In genomic region chr1:138615388-138615787, GRCm38 (mm10) we compare ENCODE assay signal across 32 mouse cellular contexts. TPM values are rescaled to one million over a fixed set of nuclear protein-coding genes. Genes with fewer than 3 reads are reported as not detected.
A peak's percentile ranks its signal among the peaks of the same experiment; 100 is the strongest.
DNase-seq lines count a peak whose midpoint lies in the region; ATAC-seq and TF ChIP-seq lines count a peak whose summit lies in the region.
"Had no signal": no experiment of that assay in that cellular context is flagged by ENCODE, and none has a peak within 500 bp of the region (broad histone marks: within the 10 kb centered on the region; RNA-seq: fewer than 3 reads in every experiment).

No protein-coding gene starts in this region.

- no peaks in the 10 kb centered on the region for H3K9me3 ChIP-seq in heart, embryonic 16.5 days (replicated peaks; ENCODE audit: control insufficient read depth, low read length)
- H3K9me3 ChIP-seq: forebrain, embryonic 13.5 days; intestine, embryonic 15.5 days; megakaryocyte, embryonic 14.5 days; midbrain, embryonic 13.5 days; neural tube, embryonic 12.5 days; stomach, embryonic 15.5 days had no signal

- ATAC-seq in heart, embryonic 16.5 days (replicated peaks; ENCODE audit: extremely low read depth, insufficient read depth, low FRiP score) = no peak
- ATAC-seq: activated CD4-positive, CD25-positive, alpha-beta regulatory T cell, adult 4 months; forebrain, embryonic 13.5 days; hindbrain, embryonic 16.5 days; intestine, embryonic 15.5 days; midbrain, embryonic 13.5 days had no signal

- no peak for TF ChIP-seq CTCF in left cerebral cortex, adult 2 months (IDR thresholded peaks at IDR 0.05)
- no peak for TF ChIP-seq CTCF in bone marrow, adult 2 months (IDR thresholded peaks at IDR 0.05; ENCODE audit: control insufficient read depth, insufficient read depth, low read length)
- TF ChIP-seq CTCF in cortical plate, adult 2 months (IDR thresholded peaks at IDR 0.05; ENCODE audit: extremely low read depth, insufficient read depth, low read length) = no peak

- H3K27ac ChIP-seq in heart, embryonic 16.5 days (ENCODE audit: low read length) = no peak overlapping the region
- peak overlapping the region; percentile 26; the same call in 1 of the 2 replicates for H3K27ac ChIP-seq in left cerebral cortex, adult 2 months
- H3K27ac ChIP-seq in bone marrow, adult 2 months (ENCODE audit: control insufficient read depth, insufficient read depth, low read depth, low read length, poor library complexity) = peak overlapping the region; percentile 72
- H3K27ac ChIP-seq in cortical plate, adult 2 months (ENCODE audit: insufficient read depth, low read length) = peak overlapping the region; percentile 59
- H3K27ac ChIP-seq: forebrain, embryonic 13.5 days; intestine, embryonic 15.5 days; liver, embryonic 14.5 days; midbrain, embryonic 13.5 days; neural tube, embryonic 12.5 days; stomach, embryonic 15.5 days had no signal

- intact Hi-C loops in left cerebral cortex, adult 2 months (cut with DNase I) = loop anchor here (5.0 to 10.0 kb wide), 4 partner anchors 38 to 481 kb away; no protein-coding TSS in a partner anchor
- intact Hi-C loops in left cerebral cortex, postnatal 25 days (cut with DNase I) = loop anchor here (5.0 to 10.0 kb wide), 2 partner anchors 118 to 481 kb away; no protein-coding TSS in a partner anchor

- no peak for TF ChIP-seq POLR2A in bone marrow, adult 2 months (IDR thresholded peaks at IDR 0.05; ENCODE audit: borderline replicate concordance, control insufficient read depth, low read depth, low read length)
- no peak for TF ChIP-seq POLR2A in cortical plate, adult 2 months (IDR thresholded peaks at IDR 0.05; ENCODE audit: extremely low read depth, insufficient read depth, low read length)

- H3K36me3 ChIP-seq in heart, embryonic 16.5 days (ENCODE audit: control insufficient read depth, insufficient read depth) = no peaks in the 10 kb centered on the region
- H3K36me3 ChIP-seq: intestine, embryonic 15.5 days; midbrain, embryonic 13.5 days; neural tube, embryonic 12.5 days; stomach, embryonic 15.5 days had no signal

- H3K27me3 ChIP-seq in heart, embryonic 16.5 days (ENCODE audit: control insufficient read depth, insufficient read depth, low read length) = no peaks in the 10 kb centered on the region
- H3K27me3 ChIP-seq: forebrain, embryonic 13.5 days; intestine, embryonic 15.5 days; megakaryocyte, embryonic 14.5 days; midbrain, embryonic 13.5 days; neural tube, embryonic 12.5 days; stomach, embryonic 15.5 days had no signal

- H3K4me1 ChIP-seq in heart, embryonic 16.5 days (ENCODE audit: control insufficient read depth, insufficient read depth, low read length) = peaks cover 24% of the 10 kb centered on the region
- H3K4me1 ChIP-seq in bone marrow, adult 2 months (ENCODE audit: control insufficient read depth, insufficient read depth, low read length) = peaks cover 3% of the 10 kb centered on the region; the same call in 1 of the 2 replicates
- no peaks in the 10 kb centered on the region for H3K4me1 ChIP-seq in cortical plate, adult 2 months (ENCODE audit: control insufficient read depth, insufficient read depth, low read length)
- H3K4me1 ChIP-seq: intestine, embryonic 15.5 days had no signal

- no peak for DNase-seq in heart, adult 9 months (ENCODE audit: low spot score in 2 of 2)
- DNase-seq in left cerebral cortex, adult 2 months (ENCODE audit: extremely low spot score in 1 of 2, low spot score in 2 of 2) = no peak
- DNase-seq in left cerebral cortex, postnatal 25 days (ENCODE audit: low spot score in 2 of 2) = no peak
- no peak for DNase-seq in lung, postnatal 10 days
- no peak for DNase-seq in lung, postnatal 4 days
- DNase-seq: adrenal gland, adult 2 months; adrenal gland, postnatal 36 days; B cell, adult 2 months; cerebellum, adult 8-10 months; cerebellum, postnatal 25 days; gastrocnemius, postnatal 25 days; heart, adult 2 months; heart, postnatal 10 days; layer of hippocampus, postnatal 36 days; liver; lung, adult 2 months; right cerebral cortex, adult 18-20 months; right cerebral cortex, postnatal 4 days; thymus, postnatal 14 days had no signal

- 0 out of 2 replicates have a peak overlapping the region, but pooled peaks have one; percentile 7 for H3K9ac ChIP-seq in heart, embryonic 16.5 days (ENCODE audit: low read length)
- H3K9ac ChIP-seq: forebrain, embryonic 13.5 days; intestine, embryonic 15.5 days; liver, embryonic 14.5 days; midbrain, embryonic 13.5 days; neural tube, embryonic 12.5 days; stomach, embryonic 15.5 days had no signal

- 75% methylated on average over 3 of the region's 3 CpGs for WGBS in heart, embryonic 16.5 days
- 77% methylated on average over 3 of the region's 3 CpGs for WGBS in bone marrow, adult 2 months

- no peak overlapping the region for H3K4me2 ChIP-seq in heart, embryonic 16.5 days (ENCODE audit: low read depth, low read length)
- H3K4me2 ChIP-seq: forebrain, embryonic 13.5 days; intestine, embryonic 15.5 days; midbrain, embryonic 13.5 days; neural tube, embryonic 12.5 days; stomach, embryonic 15.5 days had no signal

- H3K4me3 ChIP-seq in heart, embryonic 16.5 days (ENCODE audit: low read length) = no peak overlapping the region
- H3K4me3 ChIP-seq in left cerebral cortex, adult 2 months = no peak overlapping the region
- H3K4me3 ChIP-seq in bone marrow, adult 2 months (replicated peaks; ENCODE audit: control insufficient read depth, low read depth, low read length) = no peak overlapping the region
- H3K4me3 ChIP-seq in cortical plate, adult 2 months (ENCODE audit: insufficient read depth, low read length) = no peak overlapping the region
- H3K4me3 ChIP-seq: forebrain, embryonic 13.5 days; heart, adult 2 months; intestine, embryonic 15.5 days; midbrain, embryonic 13.5 days; myocyte; neural tube, embryonic 12.5 days; stomach, embryonic 15.5 days had no signal

RNA-seq across cellular contexts. Expression of gene Nek7, which starts 4.6 kb away (rescaled TPM):
- 43.7 and 47.8 TPM in 2 replicates for polyA plus RNA-seq in heart, embryonic 16.5 days (2015; fragmentation: Nextera tagmentation; extraction: Ambion mirVana)
- total RNA-seq in left cerebral cortex, adult 2 months (2021) = 10 to 100 TPM; 33.3 to 33.8 TPM
- total RNA-seq in left cerebral cortex, postnatal 25 days (2021) = 10 to 100 TPM; 31.0 to 31.3 TPM
- 6.5 and 11.3 TPM in 2 replicates for polyA plus RNA-seq in bone marrow, adult 2 months (2011; ENCODE audit: insufficient read depth, insufficient read length, low replicate concordance, missing spikeins)
- 24.2 and 25.2 TPM in 2 replicates for polyA plus RNA-seq in cortical plate, adult 2 months (2012; rRNA removed)
